Mouse (Mus musculus) neural tube, embryonic 12.5 days (tissue): ENCODE measurements around the gene Olfr161. TPM values are rescaled to one million over a fixed set of nuclear protein-coding genes. Genes with fewer than 3 reads are reported as not detected.
A peak's percentile ranks its signal among the peaks of the same experiment; 100 is the strongest.
"Not testable (repeated sequence)": the region's sequence is repeated elsewhere in the genome, so short reads cannot be mapped to it uniquely, and the experiment has no call there.

Source experiments
- ATAC-seq: fragments of 200-750 bp; cut with Nextera tagmentation; 2 replicates; pipeline ENCODE4 v1.8.0; 2017; ENCODE audit warnings: low read depth, mild to moderate bottlenecking, moderate TSS enrichment, moderate library complexity; ENCODE audit not compliant: low FRiP score
- H3K27ac ChIP-seq: fragments of 300-500 bp; sonication (generic); 2 replicates; pipeline ENCODE4 v1.5.1; 2016
- H3K27me3 ChIP-seq: fragments of 300-500 bp; sonication (generic); replicated peaks from 2 replicates; pipeline ENCODE4 v1.6.1; 2016; ENCODE audit warnings: mild to moderate bottlenecking
- H3K36me3 ChIP-seq: fragments of 300-500 bp; sonication (generic); 2 replicates; pipeline ENCODE4 v1.6.1; 2016; ENCODE audit warnings: mild to moderate bottlenecking
- H3K4me1 ChIP-seq: fragments of 300-500 bp; sonication (generic); 2 replicates; pipeline ENCODE4 v1.6.1; 2016
- H3K4me2 ChIP-seq: fragments of 300-500 bp; sonication (generic); replicated peaks from 2 replicates; pipeline ENCODE4 v1.6.1; 2016; ENCODE audit warnings: mild to moderate bottlenecking
- H3K4me3 ChIP-seq: fragments of 300-500 bp; sonication (generic); 2 replicates; pipeline ENCODE4 v1.5.1; 2016
- H3K9ac ChIP-seq: fragments of 300-500 bp; sonication (generic); 2 replicates; pipeline ENCODE4 v1.6.1; 2016; ENCODE audit warnings: mild to moderate bottlenecking
- H3K9me3 ChIP-seq: fragments of 300-500 bp; sonication (generic); 2 replicates; pipeline ENCODE4 v1.6.1; 2016; ENCODE audit warnings: mild to moderate bottlenecking
- WGBS: fragments of 180-500 bp; shearing (Covaris S2); methylation state at CpG from one replicate; pipeline ENCODE4 v1.1.7; 2016; 5-methylcytosine and 5-hydroxymethylcytosine counted together
- polyA plus RNA-seq: library from polyadenylated mRNA; unstranded; fragments of >200 nt; fragmentation: Nextera tagmentation; extraction: Ambion mirVana; gene quantifications from 2 replicates; pipeline ENCODE4 v1.2.1, GENCODE M21; 2016

Olfr161 gene
- not detected in 2 replicates for polyA plus RNA-seq

DNA sequence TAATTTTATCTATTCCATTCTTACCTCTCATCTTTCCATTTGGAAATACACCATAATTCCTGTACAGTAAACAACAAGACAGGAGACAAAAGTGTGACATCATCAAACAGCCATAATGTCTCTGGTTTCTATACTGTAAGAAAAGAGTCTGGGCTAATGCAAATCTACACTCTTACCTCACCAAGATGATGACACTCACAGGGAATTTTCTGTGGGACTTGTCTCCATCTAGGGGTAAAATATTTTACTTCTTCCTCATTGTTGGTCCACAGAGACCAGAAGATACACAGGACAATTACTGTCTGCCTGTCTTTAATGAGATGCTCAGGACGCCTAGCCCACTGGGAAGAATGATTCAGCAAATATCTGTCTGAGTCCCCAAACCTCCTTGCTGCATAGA is at the start of gene Olfr161:
Olfr161 (plus strand) TSS at position 352 of the 400 bp plus-strand sequence.
- 86% methylated on average over 1 of the region's 1 CpGs for WGBS
- no peaks in the 10 kb centered on the region for H3K4me1 ChIP-seq

DNA sequence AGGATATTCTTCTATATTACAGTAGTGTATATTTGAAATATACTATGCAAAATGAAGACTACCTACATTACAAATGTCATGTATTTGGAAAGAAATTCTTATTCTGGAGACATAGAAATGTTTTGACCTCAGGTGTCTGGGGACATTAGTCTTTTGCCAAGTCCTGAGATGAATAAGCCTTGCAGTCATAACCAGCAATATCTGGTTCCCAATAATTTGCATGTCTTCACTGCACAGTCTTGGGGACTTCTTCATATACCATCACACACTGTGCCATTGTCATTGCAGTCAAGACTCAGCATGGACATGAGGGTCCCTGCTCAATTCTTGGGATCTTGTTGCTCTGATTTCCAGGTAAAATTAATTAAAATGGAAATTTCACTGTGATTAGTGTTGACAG is 27.3 kb upstream of the Olfr161 start:
- no peaks in the 10 kb centered on the region for H3K4me1 ChIP-seq
- no peaks in the 10 kb centered on the region for H3K36me3 ChIP-seq
- no peak for ATAC-seq
- H3K27me3 ChIP-seq, result no peaks in the 10 kb centered on the region
- H3K27ac ChIP-seq, result no peak overlapping the region
- no peak overlapping the region for H3K4me2 ChIP-seq
- H3K9me3 ChIP-seq, result peaks cover 18% of the 10 kb centered on the region
- no peak overlapping the region for H3K4me3 ChIP-seq
- H3K9ac ChIP-seq, result no peak overlapping the region

More for the DNA sequence above, at the start of gene Olfr161:
- no peak for ATAC-seq
- Histone ChIP-seq H3K9ac (no peak within 1 kb of the TSS), H3K27ac (no peak within 1 kb of the TSS), H3K9me3 (peaks cover 28% of the 10 kb centered on the region; the same call in 1 of the 2 replicates), H3K4me2 (no peak within 1 kb of the TSS), H3K4me3 (no peak within 1 kb of the TSS), H3K27me3 (no peaks in the 10 kb centered on the region), H3K36me3 (no peaks in the 10 kb centered on the region)

DNA sequence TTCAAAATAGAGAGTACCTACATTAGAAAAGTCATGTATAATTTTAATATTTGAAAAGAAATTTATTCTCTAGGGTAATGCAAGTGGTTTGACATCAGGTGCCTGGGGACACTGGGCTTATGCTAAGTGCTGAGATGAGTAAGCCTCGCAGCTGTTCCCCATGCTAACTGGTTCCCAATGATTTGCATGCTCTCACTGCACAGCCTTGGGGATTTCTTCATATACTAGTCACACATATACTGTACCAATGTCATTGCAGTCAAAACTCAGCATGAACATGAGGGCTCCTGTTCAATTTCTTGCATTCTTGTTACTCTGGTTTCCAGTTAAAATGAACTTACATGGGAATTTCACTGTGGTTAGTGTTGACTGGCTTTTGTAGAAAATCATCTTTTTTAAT is 13.2 kb upstream of the Olfr161 start:
- not testable (repeated sequence) for H3K36me3 ChIP-seq, H3K4me3 ChIP-seq, ATAC-seq, H3K9me3 ChIP-seq, H3K4me2 ChIP-seq, H3K4me1 ChIP-seq, H3K9ac ChIP-seq, H3K27me3 ChIP-seq, H3K27ac ChIP-seq
- 62% methylated on average over 1 of the region's 1 CpGs for WGBS

- H3K4me2 ChIP-seq, ATAC-seq, H3K9ac ChIP-seq, H3K4me1 ChIP-seq, H3K4me3 ChIP-seq, H3K27me3 ChIP-seq, H3K36me3 ChIP-seq, H3K27ac ChIP-seq: not testable (repeated sequence)
- peaks cover 15% of the 10 kb centered on the region; the same call in 1 of the 2 replicates for H3K9me3 ChIP-seq
- 84% methylated on average over 1 of the region's 1 CpGs for WGBS
These were observed 12.5 kb upstream of the Olfr161 start for GRCm38 (mm10) chr16:3578227-3578848.

- ATAC-seq, result not testable (repeated sequence)
These were observed 40.5 kb downstream of the Olfr161 start for GRCm38 (mm10) chr16:3631376-3631775.

GRCm38 (mm10) chr16:3632572-3633361 is 41.9 kb downstream of the Olfr161 start:
- peak; percentile 86 for ATAC-seq
- WGBS, result 40% methylated on average over 27 of the region's 27 CpGs
- peak overlapping the region; percentile 48; the same call in 1 of the 2 replicates for H3K9ac ChIP-seq
- not testable (repeated sequence) for H3K4me1 ChIP-seq, H3K9me3 ChIP-seq, H3K27ac ChIP-seq, H3K27me3 ChIP-seq, H3K36me3 ChIP-seq
- H3K4me2 ChIP-seq, result peak overlapping the region; percentile 44
- H3K4me3 ChIP-seq, result 0 out of 2 replicates have a peak overlapping the region, but pooled peaks have one; percentile 11

More at GRCm38 (mm10) chr16:3631376-3631775, 40.5 kb downstream of the Olfr161 start:
- not testable (repeated sequence) for H3K27me3 ChIP-seq, H3K36me3 ChIP-seq, H3K4me2 ChIP-seq, H3K9ac ChIP-seq, H3K4me1 ChIP-seq, H3K27ac ChIP-seq, H3K9me3 ChIP-seq, H3K4me3 ChIP-seq
- WGBS, result 90% methylated on average over 5 of the region's 5 CpGs

Other genes starting within 250 kb of the Olfr161 start
- gene Mefv, start 127.1 kb downstream of the Olfr161 start, polyA plus RNA-seq, result not detected in 2 replicates
- gene Zfp263, start 153.1 kb downstream of the Olfr161 start, polyA plus RNA-seq, result 51.9 and 54.7 TPM in 2 replicates
- not detected in 2 replicates for gene Olfr15, start 239.8 kb downstream of the Olfr161 start, polyA plus RNA-seq